Mouse (Mus musculus) splenic B cell, adult 2 months (primary cell): ENCODE measurements at regions not wholly inside any gene's neighbourhood (a gene's known extent, or its start where the extent isn't known, plus 50 kb on each side); places are given as distances from the start of the nearest gene placed in this dataset.

ENCODE experiments used
- DNase-seq: peaks from one replicate; pipeline ENCODE4 v3.0.0-alpha.2; 2011; ENCODE audit warnings: low read depth, low spot score
- H3K27me3 ChIP-seq: 2 replicates; pipeline ENCODE4 v1.6.1; 2012; ENCODE audit warnings: mild to moderate bottlenecking, low read length, moderate library complexity, mixed read lengths; ENCODE audit not compliant: control insufficient read depth, poor library complexity, insufficient read depth, severe bottlenecking
- H3K36me3 ChIP-seq: 2 replicates; pipeline ENCODE4 v1.6.1; 2012; ENCODE audit warnings: mild to moderate bottlenecking, low read length, moderate library complexity, mixed read lengths; ENCODE audit not compliant: control insufficient read depth, poor library complexity, insufficient read depth, severe bottlenecking

- DNase-seq = no peak
- Histone ChIP-seq H3K27me3 (no peaks in the 10 kb centered on the region), H3K36me3 (no peaks in the 10 kb centered on the region)
These were observed 296.8 kb downstream of the Gja1 start for GRCm38 (mm10) chr10:56673919-56674318.

GRCm38 (mm10) chr10:56682901-56683300 is 305.8 kb downstream of the Gja1 start:
- DNase-seq = no peak
- Histone ChIP-seq H3K27me3 (no peaks in the 10 kb centered on the region), H3K36me3 (no peaks in the 10 kb centered on the region)

GRCm38 (mm10) chr10:56685655-56686250 is 308.6 kb downstream of the Gja1 start:
- Histone ChIP-seq H3K36me3 (no peaks in the 10 kb centered on the region), H3K27me3 (no peaks in the 10 kb centered on the region)
- DNase-seq = no peak

GRCm38 (mm10) chr10:56691467-56691866 is 314.3 kb downstream of the Gja1 start:
- Histone ChIP-seq H3K36me3 (no peaks in the 10 kb centered on the region), H3K27me3 (no peaks in the 10 kb centered on the region)
- no peak for DNase-seq

- Histone ChIP-seq H3K27me3 (no peaks in the 10 kb centered on the region), H3K36me3 (no peaks in the 10 kb centered on the region)
- no peak for DNase-seq
These were observed 318.0 kb downstream of the Gja1 start for GRCm38 (mm10) chr10:56695100-56695499.

GRCm38 (mm10) chr10:56700126-56700525 is 323.0 kb downstream of the Gja1 start:
- Histone ChIP-seq H3K36me3 (no peaks in the 10 kb centered on the region), H3K27me3 (no peaks in the 10 kb centered on the region)
- DNase-seq = no peak

- Histone ChIP-seq H3K36me3 (no peaks in the 10 kb centered on the region), H3K27me3 (no peaks in the 10 kb centered on the region)
- DNase-seq = no peak
These were observed 331.3 kb downstream of the Gja1 start for GRCm38 (mm10) chr10:56708411-56708810.

- H3K36me3 ChIP-seq = no peaks in the 10 kb centered on the region
- no peaks in the 10 kb centered on the region for H3K27me3 ChIP-seq
- no peak for DNase-seq
These were observed 331.8 kb downstream of the Gja1 start for GRCm38 (mm10) chr10:56708886-56709285.

- DNase-seq = peak; percentile 1
- Histone ChIP-seq H3K36me3 (no peaks in the 10 kb centered on the region), H3K27me3 (no peaks in the 10 kb centered on the region)
These were observed 335.5 kb downstream of the Gja1 start for GRCm38 (mm10) chr10:56712611-56713105.

GRCm38 (mm10) chr10:56737073-56737472 is 359.9 kb downstream of the Gja1 start:
- no peaks in the 10 kb centered on the region for H3K27me3 ChIP-seq
- no peaks in the 10 kb centered on the region for H3K36me3 ChIP-seq
- peak; percentile 3 for DNase-seq

GRCm38 (mm10) chr10:56739621-56740020 is 362.5 kb downstream of the Gja1 start:
- Histone ChIP-seq H3K27me3 (no peaks in the 10 kb centered on the region), H3K36me3 (no peaks in the 10 kb centered on the region)
- DNase-seq = no peak

GRCm38 (mm10) chr10:56752134-56752533 is 375.0 kb downstream of the Gja1 start:
- H3K36me3 ChIP-seq = no peaks in the 10 kb centered on the region
- DNase-seq = no peak

GRCm38 (mm10) chr10:56753576-56753975 is 376.4 kb downstream of the Gja1 start:
- Histone ChIP-seq H3K36me3 (no peaks in the 10 kb centered on the region), H3K27me3 (no peaks in the 10 kb centered on the region)
- DNase-seq = no peak

More at GRCm38 (mm10) chr10:56752134-56752533, 375.0 kb downstream of the Gja1 start:
- H3K27me3 ChIP-seq = no peaks in the 10 kb centered on the region

- Histone ChIP-seq H3K36me3 (no peaks in the 10 kb centered on the region), H3K27me3 (no peaks in the 10 kb centered on the region)
- DNase-seq = no peak
These were observed 377.5 kb downstream of the Gja1 start for GRCm38 (mm10) chr10:56754546-56755175.

GRCm38 (mm10) chr10:56770629-56771028 is 393.5 kb downstream of the Gja1 start:
- no peak for DNase-seq
- no peaks in the 10 kb centered on the region for H3K36me3 ChIP-seq
- no peaks in the 10 kb centered on the region for H3K27me3 ChIP-seq
